Mouse (Mus musculus): ENCODE data around the gene Tmppe. TPM values are rescaled to one million over a fixed set of nuclear protein-coding genes. Genes with fewer than 3 reads are reported as not detected.

Tmppe gene
- total RNA-seq, 2 experiments from 2014 or later, result 10.0 to 10.6 TPM

DNA sequence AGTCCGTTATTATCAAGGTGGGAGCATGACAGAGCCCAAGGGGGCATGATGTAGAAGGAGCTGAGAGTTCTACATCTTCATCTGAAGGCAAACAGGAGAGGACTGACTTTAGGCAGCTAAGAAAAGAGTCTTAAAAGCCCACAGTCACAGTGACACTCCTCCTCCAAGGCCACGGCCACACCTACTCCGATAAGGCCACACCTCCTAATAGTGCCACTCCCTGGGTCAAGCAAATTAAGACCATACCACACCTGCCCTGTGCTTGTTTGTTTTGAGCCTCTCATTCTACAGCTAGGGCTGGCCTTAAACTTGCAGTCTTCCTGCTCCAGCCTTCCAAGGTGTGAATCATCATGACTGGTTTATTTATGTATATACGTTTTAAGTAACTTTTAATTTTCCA, 5.6 kb upstream of the Tmppe start:
- no peak for DNase-seq

DNA sequence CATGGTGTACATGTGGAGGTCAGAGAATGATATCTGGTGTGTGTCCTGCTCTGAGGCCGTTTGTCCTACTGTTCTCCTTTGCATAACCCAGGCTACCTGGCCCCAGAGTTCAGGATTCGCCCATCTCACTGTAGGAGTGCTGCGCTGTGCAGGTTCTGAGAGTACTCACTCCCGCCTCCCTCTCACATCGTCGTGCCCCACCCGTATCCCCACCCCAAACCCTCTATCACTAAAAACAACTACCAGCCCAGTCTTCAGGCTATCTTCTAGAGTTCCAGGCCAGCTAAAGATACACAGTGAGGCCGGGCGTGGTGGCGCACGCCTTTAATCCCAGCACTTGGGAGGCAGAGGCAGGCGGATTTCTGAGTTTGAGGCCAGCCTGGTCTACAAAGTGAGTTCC, 1.2 kb upstream of the Tmppe start:
- DNase-seq, result no peak

DNA sequence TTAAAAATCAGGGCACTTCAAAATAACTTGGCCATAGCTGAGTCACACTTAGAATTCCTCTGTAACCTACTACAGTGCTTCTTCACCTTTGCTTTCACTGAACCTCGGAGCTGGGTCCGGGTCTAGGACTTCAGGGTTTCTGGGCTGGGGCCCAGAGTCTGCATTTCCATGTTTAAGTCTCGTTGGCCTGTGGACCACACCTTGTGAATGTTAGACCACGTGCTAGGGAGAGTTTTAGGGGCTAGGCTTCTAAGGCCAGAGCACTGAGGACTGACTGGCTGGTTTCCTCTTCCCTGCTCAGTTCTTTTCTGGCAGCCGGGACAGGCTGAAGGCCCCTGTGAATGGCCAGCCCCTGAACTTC, 337 bp upstream of the Tmppe start:
- no peak for DNase-seq

DNA sequence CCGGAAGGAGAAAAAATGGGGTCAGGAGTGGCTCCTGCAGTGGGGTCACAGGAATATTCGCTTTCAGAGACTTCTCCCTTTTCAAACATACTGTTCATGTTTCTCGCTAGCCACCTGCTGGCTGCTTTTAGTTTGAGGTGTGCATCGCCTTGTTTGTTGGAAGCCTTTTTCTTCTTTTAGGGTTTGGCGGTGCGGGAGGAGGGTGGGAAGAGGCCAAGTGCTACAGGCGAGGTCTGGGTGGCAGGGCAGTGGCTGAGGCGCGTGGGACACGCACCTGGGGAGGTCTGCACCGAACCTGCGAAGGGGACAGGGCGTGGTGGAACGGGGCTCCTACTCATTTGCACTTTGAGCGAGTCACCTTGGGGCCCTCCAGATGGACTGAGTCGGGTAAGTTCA, 778 bp downstream of the Tmppe start:
- peak in 1 of 2 experiments; percentile 17 for DNase-seq

DNA sequence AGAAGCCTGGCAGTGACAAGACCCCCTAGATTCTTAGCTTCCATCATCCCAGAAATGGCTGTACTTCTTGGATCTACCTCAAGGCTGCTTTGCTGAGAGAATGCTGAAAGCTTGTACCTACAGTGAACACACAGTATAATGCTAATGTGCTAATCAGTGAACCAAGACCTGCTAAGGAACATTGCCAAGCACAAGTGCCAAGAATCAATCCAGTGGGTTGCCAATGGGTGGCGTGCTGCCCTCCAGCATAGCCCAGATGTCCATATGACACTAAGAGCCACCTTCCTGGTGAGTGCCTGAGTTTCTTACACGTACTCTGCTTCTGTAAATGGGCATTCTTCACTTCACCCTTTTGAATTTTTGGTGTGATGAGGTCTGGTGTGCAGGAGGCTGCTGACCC, 6.8 kb downstream of the Tmppe start:
- DNase-seq, result no peak

DNA sequence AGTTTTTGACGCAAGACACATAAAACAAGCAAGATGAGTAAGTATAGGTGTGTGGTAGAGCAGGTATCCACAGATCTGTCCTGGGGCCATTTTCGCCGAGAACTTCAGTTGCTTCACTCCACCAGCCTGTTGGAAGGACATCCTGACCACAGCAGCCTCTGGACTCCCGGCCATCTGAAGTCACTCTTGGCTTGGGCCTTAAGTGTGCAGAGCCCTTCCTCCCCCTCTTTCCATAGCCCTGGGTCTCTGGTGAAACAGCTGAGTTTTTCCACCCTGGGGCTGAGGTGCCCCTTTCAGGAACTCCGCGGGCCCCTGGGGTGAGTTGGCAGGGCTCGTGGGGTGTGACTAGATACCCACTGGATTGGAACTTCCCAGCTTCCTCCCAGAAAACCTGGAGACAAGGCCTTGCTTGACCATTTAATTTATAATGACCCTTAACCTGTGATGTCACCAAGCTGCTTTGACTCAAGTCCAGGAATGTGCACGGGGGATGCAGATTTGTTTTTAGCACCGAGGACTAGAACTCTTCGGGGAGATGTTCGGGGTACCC, 9.5 kb downstream of the Tmppe start:
- DNase-seq, result no peak

DNA sequence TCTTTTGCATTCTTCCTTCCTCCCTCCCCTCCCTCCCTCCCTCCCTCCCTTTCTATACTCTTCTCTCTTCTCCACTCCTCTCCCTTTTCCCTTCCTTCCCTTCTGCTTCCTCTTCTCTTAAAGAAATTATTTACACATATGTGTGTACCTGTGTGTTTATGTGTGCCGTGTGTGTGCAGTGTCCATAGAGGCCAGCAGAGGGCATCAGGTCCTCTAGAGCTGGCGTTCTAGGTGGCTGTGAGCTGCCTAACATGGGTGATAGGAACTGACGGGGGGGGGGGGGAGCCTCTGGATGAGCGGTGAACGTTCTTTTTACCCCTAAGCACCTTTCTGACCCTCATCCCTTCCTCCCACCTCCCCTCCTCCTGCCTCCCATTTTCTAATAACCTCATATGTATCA, 10.4 kb downstream of the Tmppe start:
- no peak for DNase-seq

DNA sequence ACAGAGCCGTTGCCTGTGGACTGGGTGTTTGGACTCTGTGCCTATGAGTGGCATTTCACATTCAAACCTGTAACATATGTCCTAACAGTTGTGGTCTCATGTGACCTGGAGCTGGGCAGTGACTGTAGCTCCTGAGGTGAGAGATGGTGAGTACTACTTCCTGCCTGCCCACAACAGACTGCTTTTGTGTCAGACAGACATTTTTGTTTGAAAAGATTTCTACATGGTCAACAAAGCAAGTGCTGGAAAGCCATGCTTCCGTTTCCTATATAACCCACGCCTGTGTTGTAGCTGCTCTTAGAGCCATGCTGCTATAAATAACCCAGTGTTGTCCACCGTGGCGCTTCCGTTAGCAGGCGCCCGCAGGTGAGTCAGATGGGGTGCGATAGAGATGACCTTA, 11.5 kb downstream of the Tmppe start:
- DNase-seq, result no peak

DNA sequence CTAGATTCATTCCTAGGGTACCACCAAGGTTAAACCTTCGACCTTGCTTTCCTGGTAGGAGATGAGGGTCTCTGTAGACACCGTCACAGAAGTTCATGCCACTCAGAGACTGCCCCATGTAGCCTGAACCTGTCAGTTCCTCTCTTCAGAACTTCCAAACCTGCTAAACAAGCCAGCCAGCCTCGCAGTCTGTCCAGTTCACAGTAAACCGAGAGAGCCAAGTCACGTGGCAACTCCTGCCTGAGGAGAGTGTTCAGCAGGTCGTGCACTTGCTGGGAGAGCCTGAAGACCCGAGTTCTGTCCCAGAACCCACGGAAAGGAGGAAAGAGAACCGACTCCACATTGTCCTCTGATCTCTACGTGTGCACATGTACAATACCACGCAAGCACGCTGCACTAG, 13.0 kb downstream of the Tmppe start:
- no peak for DNase-seq

DNA sequence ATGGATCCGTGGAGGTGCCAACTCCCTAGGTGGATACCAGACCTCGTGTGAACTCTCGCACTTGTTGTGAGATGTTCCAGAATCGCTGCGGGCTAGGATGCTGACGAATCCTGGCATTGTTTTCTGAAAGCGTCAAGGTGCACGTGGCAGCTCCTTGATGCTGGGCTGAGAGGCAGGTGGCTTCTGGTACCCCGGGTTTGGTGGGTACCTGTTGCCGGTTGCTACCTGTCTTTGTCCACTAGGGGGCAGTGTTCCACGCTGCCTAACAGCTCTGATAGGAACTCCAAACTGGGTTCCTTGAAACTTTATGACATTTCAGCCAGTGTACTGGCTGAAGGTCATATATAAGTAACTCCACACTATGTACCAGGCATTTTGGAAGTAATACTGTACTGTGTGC, 14.8 kb downstream of the Tmppe start:
- peak; percentile 20 to 42 for DNase-seq

DNA sequence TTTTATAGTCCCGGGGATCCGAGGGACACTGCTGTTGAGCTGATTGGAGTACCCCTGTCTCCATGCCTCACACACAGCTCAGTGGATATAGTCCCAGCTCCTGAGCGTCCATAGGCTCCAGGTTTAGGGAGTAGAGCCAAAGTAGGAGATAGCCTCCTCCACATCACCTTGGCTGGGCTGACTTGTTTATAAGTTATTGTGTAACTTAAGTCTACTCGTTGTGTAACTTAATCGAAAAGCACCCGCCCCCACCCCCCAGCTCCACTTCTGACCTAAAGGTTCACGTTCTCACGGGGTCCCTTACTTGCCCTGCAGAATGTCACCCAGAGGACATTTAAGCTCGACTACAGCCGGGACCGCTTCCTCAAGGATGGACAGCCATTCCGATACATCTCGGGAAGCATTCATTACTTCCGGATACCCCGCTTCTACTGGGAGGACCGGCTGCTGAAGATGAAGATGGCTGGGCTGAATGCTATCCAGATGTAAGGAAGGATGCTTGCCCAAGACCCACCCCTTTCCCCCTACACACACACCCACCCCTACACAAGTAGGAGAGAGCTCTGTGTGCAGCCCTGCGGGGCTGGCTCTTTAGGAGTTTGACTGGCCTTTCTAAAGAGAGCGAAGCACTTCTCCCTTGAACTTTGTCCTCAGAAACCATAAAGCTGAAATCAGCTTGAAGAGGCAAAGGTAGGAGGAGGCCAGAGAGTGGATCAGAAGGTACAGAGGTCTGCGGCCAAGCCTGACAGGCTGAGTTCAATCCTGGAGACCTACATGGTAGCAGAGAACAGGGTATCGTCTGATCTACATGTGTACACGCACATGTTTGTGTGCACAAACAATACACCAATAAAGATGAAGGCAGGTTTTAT, 16.0 kb downstream of the Tmppe start:
- DNase-seq, result no peak

DNA sequence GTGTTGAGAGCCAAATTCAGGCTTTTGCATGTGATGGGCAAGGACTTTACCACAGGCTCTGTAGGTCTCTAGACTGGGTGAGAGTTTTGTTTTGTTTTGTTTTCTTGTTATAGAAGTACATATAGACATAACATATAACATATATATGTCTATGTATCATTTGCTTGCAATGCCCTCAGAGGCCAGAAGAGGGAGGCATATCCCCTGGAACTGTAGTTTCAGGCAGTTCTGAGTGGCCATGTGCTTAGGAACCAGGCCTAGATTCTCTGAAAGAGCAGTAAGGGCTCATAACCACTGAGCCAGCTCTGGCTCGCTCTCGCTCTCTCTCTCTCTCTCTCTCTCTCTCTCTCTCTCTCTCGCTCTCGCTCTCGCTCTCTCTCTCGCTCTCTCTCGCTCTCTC, 17.3 kb downstream of the Tmppe start:
- no peak for DNase-seq

DNA sequence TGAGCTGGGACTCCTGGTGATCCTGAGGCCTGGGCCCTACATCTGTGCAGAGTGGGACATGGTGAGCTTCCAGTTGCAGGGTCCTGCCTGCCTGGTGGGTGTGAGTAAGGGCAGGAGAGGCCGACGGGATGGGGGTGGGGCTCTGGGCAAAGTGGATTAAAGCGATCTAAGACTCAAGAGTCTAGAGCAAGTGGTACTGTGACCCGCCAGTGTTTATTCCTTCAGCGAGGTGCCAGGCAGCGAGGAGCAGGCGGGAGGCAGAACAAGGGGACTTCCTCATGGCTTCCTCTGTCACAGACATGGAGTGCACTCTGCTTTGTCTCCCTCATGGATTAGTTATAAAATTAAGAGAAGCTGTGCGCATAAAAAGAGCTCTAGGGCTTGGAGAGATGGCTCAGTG, 19.5 kb downstream of the Tmppe start:
- no peak for DNase-seq

DNA sequence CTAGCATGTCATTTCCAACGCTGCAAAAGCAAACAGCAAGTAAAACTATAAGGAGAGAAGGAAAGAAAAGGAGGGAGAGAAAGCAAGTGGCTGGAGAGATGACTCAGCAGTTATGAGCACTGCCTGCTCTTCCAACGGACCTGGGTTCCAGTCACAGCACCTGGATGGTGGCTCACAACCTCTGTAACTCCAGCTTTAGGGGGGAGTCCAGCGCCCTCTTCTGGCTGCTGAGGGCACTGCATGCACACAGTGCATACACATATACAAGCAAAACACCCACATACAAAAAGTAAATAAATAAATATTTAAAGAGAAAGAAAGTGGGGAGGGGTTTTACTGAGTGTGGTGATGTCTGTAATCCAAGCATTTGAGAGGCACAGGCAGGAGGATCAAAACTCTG, 20.1 kb downstream of the Tmppe start:
- no peak for DNase-seq

DNA sequence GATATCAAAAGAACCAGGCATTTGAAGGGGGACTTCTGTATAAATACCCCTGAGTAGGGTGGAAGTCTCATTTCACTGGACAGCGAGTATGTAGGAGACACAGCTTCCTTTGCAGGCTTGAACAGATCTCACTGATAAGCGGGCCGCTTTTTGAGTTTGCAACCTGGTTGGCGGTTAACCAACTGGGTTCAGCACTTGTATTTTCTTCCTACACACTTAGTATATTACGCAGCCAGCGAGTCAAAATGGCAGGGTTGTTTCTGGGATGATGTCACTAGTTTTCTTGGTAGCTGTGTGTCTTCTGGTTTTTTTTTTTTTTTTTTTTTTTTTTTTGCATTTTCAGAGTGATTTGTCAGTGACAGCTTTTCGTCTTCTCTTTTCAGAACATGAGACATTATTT, 20.9 kb downstream of the Tmppe start:
- no peak for DNase-seq

DNA sequence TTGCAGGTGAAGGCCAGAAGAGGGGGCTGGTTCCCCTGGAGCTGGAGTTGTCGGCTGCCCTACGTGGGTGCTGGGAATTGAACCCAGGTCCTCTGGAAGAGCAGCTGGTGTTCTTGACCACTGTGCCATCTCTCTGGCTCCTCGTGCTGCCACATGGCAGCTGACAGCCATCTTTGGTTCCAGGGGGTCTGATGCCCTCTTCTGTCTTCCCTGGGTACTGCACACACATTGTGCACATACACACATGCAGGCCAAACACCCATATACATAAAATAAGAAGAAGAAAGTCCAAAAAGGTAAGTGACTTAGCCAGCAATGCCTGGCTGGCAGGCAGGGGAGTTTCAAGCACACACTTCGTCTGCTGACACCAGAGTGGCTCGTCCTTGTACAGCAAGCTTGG, 24.7 kb downstream of the Tmppe start:
- DNase-seq, result no peak

DNA sequence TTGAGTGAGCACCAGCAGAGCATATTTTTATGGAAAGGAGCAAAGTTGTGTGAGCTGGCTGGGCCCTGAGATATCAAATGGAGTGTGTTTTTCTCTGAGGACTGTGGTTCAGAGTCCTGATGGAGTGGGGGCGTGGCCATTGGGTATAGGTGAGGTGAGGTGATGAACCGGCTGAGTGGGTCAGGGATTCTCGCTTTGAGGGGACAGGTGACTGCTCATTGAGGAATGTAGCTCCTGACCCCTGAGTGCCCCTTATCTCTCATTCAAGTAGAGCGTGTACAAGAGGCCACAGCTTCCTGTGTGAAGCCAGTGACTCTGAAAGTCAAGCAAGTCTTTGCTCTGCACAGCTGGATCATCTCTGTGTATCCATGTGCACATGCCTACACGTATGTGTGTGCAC, 25.3 kb downstream of the Tmppe start:
- no peak for DNase-seq

DNA sequence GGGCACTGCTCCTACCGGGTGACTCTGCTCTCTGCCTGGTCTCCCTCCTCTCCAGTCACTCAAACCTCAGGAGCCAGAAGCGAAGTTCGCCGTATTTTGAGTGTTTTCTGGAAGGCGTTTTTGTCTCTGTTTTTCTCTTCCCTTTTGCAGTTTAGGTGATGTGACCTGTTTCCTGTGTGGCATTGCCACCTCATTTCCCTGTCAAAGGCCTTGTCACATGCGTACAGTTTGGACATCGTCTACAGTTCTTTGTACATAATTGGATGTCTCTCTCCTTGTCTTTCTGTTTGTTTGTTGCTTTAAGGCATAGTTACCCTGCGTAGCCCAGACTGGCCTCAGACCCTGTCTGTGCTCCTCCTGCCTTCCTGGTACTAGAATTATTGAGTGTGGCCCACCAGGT, 26.5 kb downstream of the Tmppe start:
- DNase-seq, result no peak

DNA sequence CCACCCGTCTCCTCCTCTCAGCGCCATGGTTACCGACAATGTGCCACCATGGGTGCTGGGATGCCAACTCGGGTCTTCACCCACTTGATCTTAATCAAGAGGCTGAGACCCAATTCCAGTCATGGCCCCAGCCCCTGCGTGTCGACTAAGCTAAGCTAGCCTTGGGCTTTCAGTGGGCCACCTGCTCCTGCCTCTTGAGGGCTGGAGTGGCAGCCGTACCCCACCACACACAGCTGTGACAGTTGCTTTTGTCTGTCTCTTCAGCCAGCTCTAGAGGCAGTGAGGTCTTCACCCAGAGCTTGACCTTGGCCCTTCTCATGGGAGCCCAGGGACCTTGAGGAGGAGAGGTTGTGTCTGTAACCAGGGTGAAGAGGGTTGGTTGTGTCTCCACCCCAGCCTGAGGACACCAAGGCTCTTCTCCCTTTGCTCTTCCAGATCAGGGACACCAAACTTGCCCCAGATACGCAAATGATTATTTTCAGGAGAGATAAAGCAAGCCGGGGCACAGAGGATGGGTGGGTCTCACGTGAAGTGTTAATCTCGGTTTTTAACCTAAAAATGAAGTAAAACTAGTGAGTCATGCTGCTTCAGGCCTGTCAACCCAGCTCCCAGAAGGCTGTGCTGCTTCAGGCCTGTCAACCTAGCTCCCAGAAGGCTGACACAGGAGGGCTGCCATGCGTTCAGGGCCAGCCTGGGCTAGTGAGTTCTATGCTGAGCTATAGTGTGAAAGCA, 27.4 kb downstream of the Tmppe start:
- no peak for DNase-seq

DNA sequence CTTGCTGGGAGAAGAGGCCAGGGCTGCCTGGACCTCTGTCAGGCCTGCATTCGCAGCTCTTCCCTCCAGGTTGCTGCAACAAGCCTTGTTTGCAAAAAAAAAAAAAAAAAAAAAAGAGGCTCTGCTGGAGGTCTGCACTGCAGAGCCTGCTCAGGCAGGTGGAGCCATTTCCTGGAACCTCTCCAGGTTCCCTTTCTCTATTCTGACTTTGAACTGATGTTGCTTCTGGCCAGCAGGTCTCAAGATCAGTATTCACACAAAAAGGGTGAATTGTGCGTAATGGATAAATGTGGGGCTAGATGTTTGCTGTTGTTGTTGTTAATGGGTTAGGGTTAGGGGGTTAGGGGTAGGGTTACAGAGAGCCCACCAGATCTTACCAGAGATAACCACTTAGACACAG, 34.8 kb downstream of the Tmppe start:
- DNase-seq, result no peak

DNA sequence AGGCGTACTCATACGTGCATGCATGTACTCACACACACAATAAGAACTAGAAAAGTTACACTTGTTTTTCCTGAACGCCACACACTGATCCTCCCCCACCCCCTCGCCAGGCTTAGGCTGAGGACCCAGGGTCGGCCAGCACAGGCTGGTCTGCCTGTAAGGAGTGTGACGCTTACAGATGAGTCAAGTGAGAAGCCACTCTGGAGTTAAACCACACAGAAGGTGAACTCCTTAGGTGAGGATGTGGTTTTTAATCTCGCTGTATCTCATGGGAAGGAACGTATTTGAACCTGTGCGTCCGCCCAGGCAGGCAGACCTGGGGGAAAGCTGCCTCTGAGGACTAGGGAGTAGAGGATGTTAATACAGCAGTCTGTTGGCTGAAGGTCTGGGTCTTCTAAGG, 39.6 kb downstream of the Tmppe start:
- DNase-seq, result no peak

DNA sequence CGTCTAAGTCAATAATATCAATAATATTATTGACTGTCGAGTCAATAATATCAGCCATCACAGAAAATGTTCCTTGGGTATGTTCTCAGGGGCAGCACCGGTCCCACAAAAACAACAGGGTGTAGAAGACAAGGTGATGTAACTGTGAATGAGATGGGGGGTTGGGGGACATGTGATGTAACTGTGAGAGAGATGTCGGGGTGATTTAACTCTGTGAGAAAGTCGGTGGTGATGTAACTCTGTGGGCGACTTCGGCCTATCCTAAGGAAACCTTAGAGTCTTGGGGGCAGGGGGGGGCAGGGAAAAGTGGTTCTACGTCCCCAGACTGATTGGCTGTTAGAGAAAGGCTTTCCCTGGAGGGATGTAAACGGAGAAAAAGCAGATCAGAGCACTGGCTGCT, 41.3 kb downstream of the Tmppe start:
- no peak for DNase-seq

DNA sequence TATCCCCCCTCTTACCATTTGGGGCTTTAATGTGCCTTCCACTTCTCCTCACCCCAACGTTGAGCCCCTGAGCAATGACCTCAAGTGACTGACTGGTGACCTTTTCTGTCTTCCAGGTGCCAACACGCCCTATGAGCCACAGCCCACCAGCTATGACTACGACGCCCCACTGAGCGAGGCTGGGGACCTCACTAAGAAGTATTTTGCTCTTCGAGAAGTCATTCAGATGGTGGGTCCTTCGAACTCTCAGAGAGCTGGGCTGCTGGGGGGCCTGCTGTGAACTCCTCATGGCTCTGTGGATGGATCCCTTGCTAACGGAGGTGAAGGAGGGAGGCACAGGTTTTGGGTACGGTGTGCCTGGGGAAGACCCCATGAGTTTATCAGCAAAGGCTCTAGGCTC, 42.0 kb downstream of the Tmppe start:
- no peak for DNase-seq

DNA sequence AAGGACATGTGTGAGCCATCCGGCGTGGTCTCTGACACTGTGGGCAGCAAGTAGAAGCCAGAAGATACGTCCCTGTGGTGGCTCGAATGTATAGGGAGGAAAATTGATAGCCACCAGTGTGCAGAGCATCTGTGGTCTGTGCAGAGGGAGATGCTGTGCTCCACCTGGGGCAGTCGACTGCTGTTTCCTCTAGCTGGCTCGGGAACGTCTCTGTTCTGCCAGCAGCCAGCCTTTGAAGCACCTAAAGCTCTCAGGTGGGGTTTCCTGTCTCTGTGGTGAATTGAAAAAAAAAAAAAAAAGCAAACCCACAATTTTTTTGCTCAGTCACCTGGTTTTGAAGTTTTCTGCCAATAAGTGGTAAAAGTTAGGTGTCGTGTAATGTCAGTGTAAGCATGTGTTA, 42.4 kb downstream of the Tmppe start:
- DNase-seq, result no peak

All from layer of hippocampus, postnatal 36 days (tissue).